Mouse (Mus musculus): ENCODE data around the gene Immp1l. TPM values are rescaled to one million over a fixed set of nuclear protein-coding genes. Genes with fewer than 3 reads are reported as not detected.
A peak's percentile ranks its signal among the peaks of the same experiment; 100 is the strongest.

Immp1l gene
- 104 and 112 TPM in 2 replicates for polyA plus RNA-seq (2015; fragmentation: Nextera tagmentation; extraction: Ambion mirVana)

- Histone ChIP-seq H3K4me1 (ENCODE audit: control insufficient read depth, insufficient read depth, low read length) (no peaks in the 10 kb centered on the region), H3K9ac (ENCODE audit: low read length) (peak within 1 kb of the TSS; percentile 79), H3K27ac (ENCODE audit: low read length) (peak within 1 kb of the TSS; percentile 66), H3K36me3 (ENCODE audit: control insufficient read depth, insufficient read depth, low read length) (no peaks in the 10 kb centered on the region), H3K9me3 (replicated peaks; ENCODE audit: control insufficient read depth, low read length) (no peaks in the 10 kb centered on the region), H3K4me3 (replicated peaks; ENCODE audit: low read length) (peak within 1 kb of the TSS; percentile 76), H3K27me3 (ENCODE audit: control insufficient read depth, insufficient read depth, low read length) (no peaks in the 10 kb centered on the region), H3K4me2 (ENCODE audit: low read depth, low read length) (peak within 1 kb of the TSS; percentile 88)
- peak; percentile 100 for ATAC-seq (ENCODE audit: insufficient read depth, low FRiP score)
- under 1% methylated on average over 39 of the region's 39 CpGs for WGBS
Measured at GRCm38 (mm10) chr2:105903896-105904756, at the start of gene Immp1l, which contains the start of gene Elp4. Gene Immp1l, plus strand, starts transcription at chr2:105904638. Gene Elp4, minus strand, starts transcription at chr2:105904564.

GRCm38 (mm10) chr2:105854740-105855139 is 49.7 kb upstream of the Immp1l start:
- no peak for ATAC-seq (ENCODE audit: insufficient read depth, low FRiP score)
- no peak overlapping the region for H3K4me2 ChIP-seq (ENCODE audit: low read depth, low read length)
- no peak overlapping the region for H3K4me3 ChIP-seq (replicated peaks; ENCODE audit: low read length)
- WGBS: 59% methylated on average over 2 of the region's 2 CpGs
- H3K9ac ChIP-seq (ENCODE audit: low read length): no peak overlapping the region
- H3K27me3 ChIP-seq (ENCODE audit: control insufficient read depth, insufficient read depth, low read length): no peaks in the 10 kb centered on the region
- H3K9me3 ChIP-seq (replicated peaks; ENCODE audit: control insufficient read depth, low read length): no peaks in the 10 kb centered on the region
- H3K27ac ChIP-seq (ENCODE audit: low read length): no peak overlapping the region
- no peaks in the 10 kb centered on the region for H3K4me1 ChIP-seq (ENCODE audit: control insufficient read depth, insufficient read depth, low read length)
- H3K36me3 ChIP-seq (ENCODE audit: control insufficient read depth, insufficient read depth, low read length): no peaks in the 10 kb centered on the region

- Histone ChIP-seq H3K36me3 (ENCODE audit: control insufficient read depth, insufficient read depth, low read length) (no peaks in the 10 kb centered on the region), H3K4me2 (ENCODE audit: low read depth, low read length) (no peak overlapping the region), H3K9me3 (replicated peaks; ENCODE audit: control insufficient read depth, low read length) (no peaks in the 10 kb centered on the region), H3K27me3 (ENCODE audit: control insufficient read depth, insufficient read depth, low read length) (no peaks in the 10 kb centered on the region), H3K9ac (ENCODE audit: low read length) (no peak overlapping the region), H3K27ac (ENCODE audit: low read length) (no peak overlapping the region), H3K4me1 (ENCODE audit: control insufficient read depth, insufficient read depth, low read length) (no peaks in the 10 kb centered on the region), H3K4me3 (replicated peaks; ENCODE audit: low read length) (no peak overlapping the region)
- WGBS: 92% methylated on average over 1 of the region's 1 CpGs
- ATAC-seq (ENCODE audit: insufficient read depth, low FRiP score): no peak
Measured at GRCm38 (mm10) chr2:105873403-105873802, 31.0 kb upstream of the Immp1l start.

- no peaks in the 10 kb centered on the region for H3K27me3 ChIP-seq (ENCODE audit: control insufficient read depth, insufficient read depth, low read length)
- H3K9me3 ChIP-seq (replicated peaks; ENCODE audit: control insufficient read depth, low read length): no peaks in the 10 kb centered on the region
- no peak overlapping the region for H3K4me2 ChIP-seq (ENCODE audit: low read depth, low read length)
- H3K4me1 ChIP-seq (ENCODE audit: control insufficient read depth, insufficient read depth, low read length): no peaks in the 10 kb centered on the region
- H3K9ac ChIP-seq (ENCODE audit: low read length): no peak overlapping the region
- H3K4me3 ChIP-seq (replicated peaks; ENCODE audit: low read length): no peak overlapping the region
- ATAC-seq (ENCODE audit: insufficient read depth, low FRiP score): no peak
- no peak overlapping the region for H3K27ac ChIP-seq (ENCODE audit: low read length)
- peaks cover 3% of the 10 kb centered on the region; the same call in 1 of the 2 replicates for H3K36me3 ChIP-seq (ENCODE audit: control insufficient read depth, insufficient read depth, low read length)
Measured at GRCm38 (mm10) chr2:105890816-105891215, 13.6 kb upstream of the Immp1l start.

- WGBS: under 1% methylated on average over 12 of the region's 12 CpGs
- Histone ChIP-seq H3K9ac (ENCODE audit: low read length) (peak overlapping the region; percentile 79), H3K4me3 (replicated peaks; ENCODE audit: low read length) (peak overlapping the region; percentile 76), H3K27ac (ENCODE audit: low read length) (peak overlapping the region; percentile 66), H3K4me2 (ENCODE audit: low read depth, low read length) (peak overlapping the region; percentile 88), H3K27me3 (ENCODE audit: control insufficient read depth, insufficient read depth, low read length) (no peaks in the 10 kb centered on the region), H3K9me3 (replicated peaks; ENCODE audit: control insufficient read depth, low read length) (no peaks in the 10 kb centered on the region), H3K36me3 (ENCODE audit: control insufficient read depth, insufficient read depth, low read length) (no peaks in the 10 kb centered on the region), H3K4me1 (ENCODE audit: control insufficient read depth, insufficient read depth, low read length) (no peaks in the 10 kb centered on the region)
- ATAC-seq (ENCODE audit: insufficient read depth, low FRiP score): peak; percentile 41
Measured at GRCm38 (mm10) chr2:105904757-105905146, 314 bp downstream of the Immp1l start.

DNA sequence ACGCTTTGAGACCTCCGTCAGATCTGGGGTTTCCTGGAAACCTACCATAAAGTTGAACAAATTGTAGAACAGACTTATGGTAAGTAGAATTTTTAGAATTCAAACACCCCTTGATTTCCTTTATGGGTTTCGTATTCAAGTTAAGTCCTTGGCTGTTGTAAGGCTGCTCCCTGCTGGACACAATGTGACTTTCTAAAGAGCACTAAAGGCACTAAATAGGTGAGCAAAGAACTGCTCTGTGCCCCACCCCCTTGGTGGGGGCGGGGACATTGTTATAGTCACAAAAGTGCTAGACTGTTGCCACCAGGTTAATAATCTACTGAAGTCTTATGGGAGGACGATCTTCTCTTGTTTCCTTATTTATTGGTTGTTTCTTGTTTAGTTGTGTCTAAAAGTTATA is 3.9 kb downstream of the Immp1l start:
- Histone ChIP-seq H3K27me3 (ENCODE audit: control insufficient read depth, insufficient read depth, low read length) (no peaks in the 10 kb centered on the region), H3K27ac (ENCODE audit: low read length) (no peak overlapping the region), H3K4me3 (replicated peaks; ENCODE audit: low read length) (no peak overlapping the region), H3K9ac (ENCODE audit: low read length) (no peak overlapping the region), H3K9me3 (replicated peaks; ENCODE audit: control insufficient read depth, low read length) (no peaks in the 10 kb centered on the region), H3K4me2 (ENCODE audit: low read depth, low read length) (no peak overlapping the region), H3K4me1 (ENCODE audit: control insufficient read depth, insufficient read depth, low read length) (no peaks in the 10 kb centered on the region), H3K36me3 (ENCODE audit: control insufficient read depth, insufficient read depth, low read length) (no peaks in the 10 kb centered on the region)
- 85% methylated on average over 5 of the region's 5 CpGs for WGBS
- no peak for ATAC-seq (ENCODE audit: insufficient read depth, low FRiP score)

DNA sequence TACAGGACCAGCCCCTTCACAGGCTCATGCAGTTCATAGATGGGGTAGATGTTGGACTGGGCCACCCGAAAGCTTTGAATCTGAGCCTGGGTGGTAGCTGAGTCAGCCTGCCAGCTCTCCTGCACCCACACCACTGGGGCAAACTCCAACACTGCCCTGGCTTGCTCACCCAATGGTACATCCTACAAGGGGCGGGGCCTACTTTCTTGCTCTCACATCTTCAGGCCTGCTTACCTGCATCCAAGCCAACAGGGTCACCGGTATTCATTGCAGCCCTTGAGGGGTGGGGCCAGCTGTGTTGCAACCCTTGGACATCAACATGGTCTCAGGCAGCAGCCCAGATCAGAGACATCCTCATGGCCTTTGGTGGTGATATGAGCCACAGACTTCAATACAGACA is 6.2 kb downstream of the Immp1l start:
- H3K4me2 ChIP-seq (ENCODE audit: low read depth, low read length): no peak overlapping the region
- 91% methylated on average over 3 of the region's 3 CpGs for WGBS
- H3K9me3 ChIP-seq (replicated peaks; ENCODE audit: control insufficient read depth, low read length): no peaks in the 10 kb centered on the region
- H3K27me3 ChIP-seq (ENCODE audit: control insufficient read depth, insufficient read depth, low read length): no peaks in the 10 kb centered on the region
- H3K36me3 ChIP-seq (ENCODE audit: control insufficient read depth, insufficient read depth, low read length): no peaks in the 10 kb centered on the region
- H3K27ac ChIP-seq (ENCODE audit: low read length): no peak overlapping the region
- no peak for ATAC-seq (ENCODE audit: insufficient read depth, low FRiP score)
- no peak overlapping the region for H3K4me3 ChIP-seq (replicated peaks; ENCODE audit: low read length)
- H3K4me1 ChIP-seq (ENCODE audit: control insufficient read depth, insufficient read depth, low read length): no peaks in the 10 kb centered on the region
- H3K9ac ChIP-seq (ENCODE audit: low read length): no peak overlapping the region

DNA sequence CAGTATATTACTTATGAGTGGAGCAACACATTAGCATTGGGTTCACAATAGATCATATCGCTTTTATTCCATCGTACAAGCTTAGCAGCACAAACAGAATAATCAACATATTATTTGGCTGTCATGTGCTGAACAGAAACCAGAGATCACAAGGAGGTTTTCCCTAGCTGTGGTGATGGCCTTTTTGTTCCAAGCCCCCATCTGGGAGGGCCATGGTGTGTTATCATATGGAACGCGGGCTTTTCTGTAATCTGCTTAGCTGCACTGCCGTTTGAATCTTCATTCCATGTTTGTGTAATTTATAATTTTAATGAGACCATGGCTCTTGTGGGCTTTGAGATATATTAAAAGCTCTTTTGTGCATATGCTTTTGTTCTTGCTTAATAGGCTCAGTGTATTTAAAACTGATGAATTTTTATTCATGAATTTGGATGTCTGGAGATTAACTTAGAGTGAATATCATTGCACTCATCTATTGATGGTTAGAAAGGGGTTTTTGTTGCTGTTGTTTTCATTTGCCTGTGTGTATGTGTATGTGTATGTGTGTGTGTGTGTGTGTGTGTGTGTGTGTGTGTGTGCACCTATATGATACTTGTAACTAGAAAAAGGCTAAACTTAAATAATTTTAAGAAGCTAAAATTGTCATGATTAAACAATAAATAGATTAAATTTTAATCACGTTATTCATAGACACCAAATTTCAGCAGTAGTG is 9.4 kb downstream of the Immp1l start:
- H3K27me3 ChIP-seq (ENCODE audit: control insufficient read depth, insufficient read depth, low read length): no peaks in the 10 kb centered on the region
- WGBS: 83% methylated on average over 6 of the region's 6 CpGs
- H3K4me3 ChIP-seq (replicated peaks; ENCODE audit: low read length): no peak overlapping the region
- no peak overlapping the region for H3K9ac ChIP-seq (ENCODE audit: low read length)
- H3K27ac ChIP-seq (ENCODE audit: low read length): no peak overlapping the region
- no peaks in the 10 kb centered on the region for H3K4me1 ChIP-seq (ENCODE audit: control insufficient read depth, insufficient read depth, low read length)
- no peaks in the 10 kb centered on the region for H3K36me3 ChIP-seq (ENCODE audit: control insufficient read depth, insufficient read depth, low read length)
- H3K9me3 ChIP-seq (replicated peaks; ENCODE audit: control insufficient read depth, low read length): no peaks in the 10 kb centered on the region
- H3K4me2 ChIP-seq (ENCODE audit: low read depth, low read length): no peak overlapping the region
- ATAC-seq (ENCODE audit: insufficient read depth, low FRiP score): no peak

- no peaks in the 10 kb centered on the region for H3K27me3 ChIP-seq (ENCODE audit: control insufficient read depth, insufficient read depth, low read length)
- H3K9me3 ChIP-seq (replicated peaks; ENCODE audit: control insufficient read depth, low read length): no peaks in the 10 kb centered on the region
- H3K4me3 ChIP-seq (replicated peaks; ENCODE audit: low read length): no peak overlapping the region
- WGBS: 82% methylated on average over 1 of the region's 1 CpGs
- no peak overlapping the region for H3K9ac ChIP-seq (ENCODE audit: low read length)
- no peaks in the 10 kb centered on the region for H3K36me3 ChIP-seq (ENCODE audit: control insufficient read depth, insufficient read depth, low read length)
- no peak overlapping the region for H3K27ac ChIP-seq (ENCODE audit: low read length)
- H3K4me2 ChIP-seq (ENCODE audit: low read depth, low read length): no peak overlapping the region
- ATAC-seq (ENCODE audit: insufficient read depth, low FRiP score): no peak
- H3K4me1 ChIP-seq (ENCODE audit: control insufficient read depth, insufficient read depth, low read length): no peaks in the 10 kb centered on the region
Measured at GRCm38 (mm10) chr2:105916671-105917070, 12.2 kb downstream of the Immp1l start.

All from stomach, embryonic 16.5 days (tissue).